Mouse (Mus musculus): Measurements from ENCODE around the gene Telo2. TPM values are rescaled to one million over a fixed set of nuclear protein-coding genes. Genes with fewer than 3 reads are reported as not detected.

Telo2 gene
- total RNA-seq, 2 experiments from 2014 or later, result 19.7 to 22.4 TPM

DNA sequence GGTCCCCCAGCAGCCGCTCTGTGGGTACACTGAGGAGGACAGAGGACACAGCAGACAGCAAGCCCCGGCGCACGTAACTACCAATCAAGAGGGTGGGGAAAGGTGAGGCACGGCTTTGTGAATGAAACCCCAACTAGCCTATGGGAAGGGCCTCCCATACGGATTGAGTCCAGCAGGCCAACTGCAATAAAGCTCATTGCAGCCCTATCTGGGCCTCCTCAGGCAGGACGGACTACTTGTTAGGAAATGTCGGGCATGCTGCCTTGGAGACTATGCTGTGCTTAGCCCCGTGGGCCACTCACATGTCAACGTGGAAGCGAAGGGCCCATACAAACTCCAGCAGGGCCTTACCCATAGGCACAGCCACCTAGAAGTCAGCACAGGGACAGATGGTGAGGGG, 14.4 kb downstream of the Telo2 start:
- DNase-seq, result no peak

DNA sequence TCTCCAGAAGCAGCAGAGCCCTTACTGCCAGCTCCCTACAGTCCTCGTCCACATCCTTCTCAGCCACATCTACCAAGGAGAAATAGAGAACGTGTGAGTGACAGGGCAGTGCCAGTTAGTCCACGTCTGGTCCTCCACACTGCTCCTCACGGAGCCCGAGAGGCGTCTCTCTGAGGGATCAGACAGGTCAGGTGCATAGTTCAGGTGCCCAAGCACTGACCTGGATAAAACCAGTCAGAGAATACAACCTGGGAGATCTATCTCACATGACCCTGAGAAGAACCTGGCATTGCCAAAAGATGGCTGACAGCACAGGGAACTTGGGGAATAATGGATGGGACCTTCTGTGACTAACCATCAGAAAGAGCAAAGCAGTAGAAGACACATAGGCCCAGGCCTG, 15.7 kb downstream of the Telo2 start:
- no peak for DNase-seq

DNA sequence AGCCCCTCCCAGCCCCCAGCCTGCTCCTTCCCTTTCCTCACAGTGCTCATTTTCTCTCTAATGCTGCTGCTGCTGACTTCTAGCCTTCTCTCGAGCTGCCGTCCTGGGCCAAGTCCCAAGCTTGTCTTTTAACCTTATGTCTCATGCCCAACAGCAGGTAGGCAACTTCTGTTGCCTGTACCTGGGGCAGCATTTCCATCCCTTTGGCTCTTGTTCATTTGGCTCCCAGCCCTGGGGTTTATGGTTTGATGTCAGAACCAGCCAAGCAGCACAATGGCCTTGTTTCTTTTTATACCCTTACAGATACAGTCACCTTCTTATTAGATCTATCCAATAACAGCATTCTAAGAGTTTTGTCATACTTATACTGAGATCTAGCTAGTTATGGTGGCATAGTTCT, 19.5 kb downstream of the Telo2 start:
- DNase-seq, result no peak

DNA sequence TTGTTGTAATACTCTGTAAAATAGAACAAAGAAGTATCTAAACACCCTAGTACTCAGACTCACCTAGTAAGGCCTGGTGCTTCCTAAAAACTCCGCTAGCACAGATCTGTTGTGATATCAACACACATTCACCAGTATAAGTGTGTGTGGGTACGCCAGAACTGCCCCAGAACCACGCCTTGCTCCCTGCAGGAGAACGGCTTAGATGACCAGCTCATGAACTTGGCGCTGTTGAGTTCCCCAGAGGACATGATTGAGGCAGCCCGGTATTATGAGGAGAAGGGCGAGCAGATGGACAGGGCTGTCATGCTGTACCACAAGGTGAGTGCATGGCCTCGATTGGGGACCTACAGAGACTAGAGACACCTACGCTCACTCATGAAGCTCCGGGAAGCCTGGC, 25.3 kb downstream of the Telo2 start:
- no peak for DNase-seq

DNA sequence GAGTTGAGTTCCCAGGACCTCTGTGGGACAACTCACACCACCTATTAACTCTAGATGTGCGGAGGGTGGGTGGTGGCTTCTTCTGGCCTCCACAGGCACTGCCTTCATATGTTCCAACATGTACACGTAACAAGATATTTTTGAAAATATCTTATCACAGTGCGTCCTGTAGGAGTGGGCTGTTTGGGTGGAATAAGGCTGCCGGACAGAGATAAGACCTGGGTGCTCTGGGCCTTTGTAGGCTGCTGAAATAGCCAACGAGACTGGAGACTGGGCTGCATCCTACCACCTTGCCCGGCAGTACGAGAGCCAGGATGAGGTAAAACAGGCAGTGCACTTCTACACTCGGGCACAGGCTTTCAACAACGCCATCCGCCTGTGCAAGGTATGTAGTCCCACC, 26.6 kb downstream of the Telo2 start:
- no peak for DNase-seq

DNA sequence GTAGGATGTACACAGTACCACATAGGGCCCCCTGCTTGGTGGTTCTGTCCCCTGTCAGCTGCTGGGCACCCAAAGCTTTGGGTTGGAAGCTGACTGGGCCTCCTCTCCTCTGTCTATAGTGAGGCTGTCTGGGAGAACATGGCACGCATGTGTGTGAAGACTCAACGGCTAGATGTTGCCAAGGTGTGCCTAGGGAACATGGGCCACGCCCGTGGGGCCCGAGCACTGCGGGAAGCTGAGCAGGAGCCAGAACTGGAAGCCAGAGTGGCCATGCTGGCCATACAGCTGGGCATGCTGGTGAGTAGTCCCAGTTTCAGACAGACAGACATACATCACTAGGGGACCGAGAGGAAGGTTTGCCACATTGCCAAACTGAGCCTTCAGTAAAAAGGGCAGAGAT, 29.0 kb downstream of the Telo2 start:
- no peak for DNase-seq

DNA sequence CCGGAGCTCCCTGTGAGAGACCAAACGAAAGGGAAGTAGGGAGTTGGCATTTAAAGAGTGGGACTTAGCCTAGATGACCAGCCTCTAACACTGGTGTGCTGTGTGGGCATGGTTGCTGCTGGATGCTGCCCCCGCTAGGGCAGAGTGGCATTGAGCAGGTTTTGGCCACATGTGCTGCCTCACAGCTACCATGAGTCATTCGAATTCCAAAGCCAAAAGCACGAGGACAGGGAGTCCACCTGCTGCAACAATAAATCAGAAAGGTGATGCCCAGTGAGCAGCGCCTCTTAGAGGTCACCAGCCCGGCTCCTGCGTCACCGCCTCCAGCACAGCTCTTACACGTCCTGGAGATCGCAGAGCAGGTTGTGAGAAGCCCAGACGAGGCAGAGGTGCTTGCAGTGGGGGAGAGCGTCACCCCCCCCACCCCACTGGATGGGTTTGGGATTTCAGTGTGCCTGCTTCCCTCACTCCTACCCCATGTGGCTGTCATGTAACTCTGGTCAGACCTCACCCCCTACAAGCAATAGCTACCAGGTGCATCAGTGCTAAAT, 30.9 kb downstream of the Telo2 start:
- DNase-seq, result peak; percentile 45 to 55

DNA sequence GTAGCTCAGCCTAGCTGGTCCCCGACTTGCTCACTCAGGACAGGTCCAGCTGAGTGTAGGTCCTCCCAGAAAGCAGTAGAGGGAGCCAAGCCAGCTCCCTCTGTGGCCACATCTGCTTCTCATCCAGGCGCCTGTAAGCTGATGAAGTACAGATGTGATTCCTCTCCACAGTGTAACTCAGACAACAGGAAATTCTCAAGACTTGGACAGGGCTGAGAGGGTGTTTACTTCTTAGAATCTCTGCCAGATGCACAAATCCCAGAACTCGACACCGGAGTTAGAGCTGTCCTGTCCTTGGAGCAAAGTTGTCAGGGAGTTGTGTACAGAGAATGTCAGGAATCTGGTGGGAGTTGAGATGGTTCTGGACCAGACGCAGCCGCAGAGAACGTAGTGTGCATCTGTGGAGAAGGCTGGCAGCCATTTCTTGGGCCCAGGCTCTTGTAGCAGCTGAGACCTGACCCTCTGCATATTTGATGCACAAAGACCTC, 32.3 kb downstream of the Telo2 start, which contains the start of gene Tmem204:
Gene Tmem204 (minus strand): TSS at position 148 of the 488 bp plus-strand sequence.
- peak; percentile 18 to 55 for DNase-seq

DNA sequence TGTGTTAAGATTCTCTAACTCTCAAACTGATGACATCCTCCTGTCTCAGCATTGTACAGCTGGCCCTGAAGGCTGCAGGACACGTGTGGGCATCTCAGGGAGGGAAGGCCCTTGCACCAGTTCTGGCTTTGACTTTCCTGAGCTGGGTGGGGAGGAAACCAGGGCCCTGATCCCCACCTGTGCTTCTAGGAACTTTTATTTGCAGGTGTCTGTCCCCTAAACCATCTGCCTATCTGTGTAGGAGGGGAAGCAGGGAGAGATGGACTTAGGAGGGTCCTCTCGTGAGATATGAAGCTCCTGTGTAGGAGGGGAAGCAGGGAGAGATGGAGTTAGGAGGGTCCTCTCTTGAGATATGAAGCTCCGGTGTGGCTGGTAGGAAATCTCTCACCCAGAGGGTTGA, 32.9 kb downstream of the Telo2 start:
- DNase-seq, result no peak

DNA sequence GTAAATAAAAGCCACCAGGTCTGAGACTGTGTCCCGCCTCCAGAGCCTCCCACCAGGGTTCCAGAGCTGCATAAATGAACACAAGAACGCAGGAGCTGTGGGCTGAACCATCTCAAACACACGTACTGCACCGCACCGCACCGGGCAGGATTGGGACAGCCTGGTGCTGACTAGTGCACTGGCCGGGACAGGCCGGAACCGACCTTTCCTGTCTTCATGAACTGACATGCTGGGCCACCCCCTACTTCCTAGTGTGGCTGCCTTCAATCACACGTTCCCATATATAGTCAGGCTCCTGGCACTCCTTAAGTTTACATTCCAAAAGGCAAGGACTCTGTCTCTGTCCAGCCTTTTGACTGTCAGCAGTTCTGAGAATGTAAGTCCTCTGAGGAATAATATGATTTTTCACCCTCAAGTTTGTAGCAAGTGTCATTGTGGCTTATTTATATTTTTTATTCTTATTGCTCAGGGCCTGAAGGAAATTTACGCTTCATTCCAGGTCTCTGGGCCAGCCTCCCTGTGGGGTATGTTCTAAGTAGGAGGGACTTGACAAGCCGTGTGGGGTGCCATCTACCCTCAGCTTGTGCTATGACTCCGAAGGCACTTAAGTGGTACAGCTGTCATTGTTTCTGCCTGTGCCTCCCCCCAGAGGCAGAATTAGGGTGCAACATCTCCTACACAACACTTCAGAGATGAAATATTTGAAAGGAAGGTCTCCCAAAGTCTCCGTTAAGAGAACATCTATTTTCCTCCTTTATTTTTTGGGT, 33.5 kb downstream of the Telo2 start:
- DNase-seq, result peak; percentile 37 to 43

DNA sequence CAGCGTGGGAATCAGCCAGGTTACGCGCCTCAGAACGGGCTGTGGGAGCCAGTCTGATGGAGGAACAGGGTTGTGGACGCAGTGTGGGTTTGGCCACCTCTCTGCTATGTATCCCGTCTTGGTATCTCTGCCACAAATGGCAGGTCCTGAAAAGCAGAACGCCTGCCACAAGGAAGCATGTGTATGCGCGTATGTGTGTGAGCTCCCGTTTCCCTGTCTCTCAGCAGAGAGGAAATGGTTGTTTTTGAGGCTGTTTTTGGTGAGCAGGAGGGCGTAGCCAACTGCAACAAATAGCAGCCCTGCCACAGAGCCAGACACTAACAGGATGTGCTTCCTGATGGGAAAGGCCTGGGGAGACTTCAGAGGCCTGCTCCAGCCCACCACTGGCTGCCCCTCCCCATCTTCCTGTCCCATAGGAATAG, 34.8 kb downstream of the Telo2 start:
- peak; percentile 60 to 68 for DNase-seq

DNA sequence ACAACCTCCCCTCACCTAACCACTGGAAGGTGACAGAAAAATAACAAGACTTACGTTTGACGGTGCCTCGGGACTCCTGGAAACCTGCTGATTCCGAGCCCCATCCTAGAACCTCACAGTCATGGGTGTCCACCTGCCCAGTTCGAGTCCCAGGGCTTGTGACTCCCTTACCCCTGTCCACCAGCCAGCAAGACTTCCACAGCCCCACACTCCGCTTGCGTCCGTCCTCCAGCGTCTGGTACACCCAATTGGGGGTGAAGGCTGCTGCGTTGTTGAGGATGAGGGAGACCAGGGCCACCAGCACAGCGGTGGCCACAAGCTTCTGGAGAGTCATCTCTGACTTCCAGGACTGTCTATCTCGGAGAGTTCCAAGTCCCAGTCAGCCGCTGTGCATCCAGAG, 35.6 kb downstream of the Telo2 start:
- no peak for DNase-seq

DNA sequence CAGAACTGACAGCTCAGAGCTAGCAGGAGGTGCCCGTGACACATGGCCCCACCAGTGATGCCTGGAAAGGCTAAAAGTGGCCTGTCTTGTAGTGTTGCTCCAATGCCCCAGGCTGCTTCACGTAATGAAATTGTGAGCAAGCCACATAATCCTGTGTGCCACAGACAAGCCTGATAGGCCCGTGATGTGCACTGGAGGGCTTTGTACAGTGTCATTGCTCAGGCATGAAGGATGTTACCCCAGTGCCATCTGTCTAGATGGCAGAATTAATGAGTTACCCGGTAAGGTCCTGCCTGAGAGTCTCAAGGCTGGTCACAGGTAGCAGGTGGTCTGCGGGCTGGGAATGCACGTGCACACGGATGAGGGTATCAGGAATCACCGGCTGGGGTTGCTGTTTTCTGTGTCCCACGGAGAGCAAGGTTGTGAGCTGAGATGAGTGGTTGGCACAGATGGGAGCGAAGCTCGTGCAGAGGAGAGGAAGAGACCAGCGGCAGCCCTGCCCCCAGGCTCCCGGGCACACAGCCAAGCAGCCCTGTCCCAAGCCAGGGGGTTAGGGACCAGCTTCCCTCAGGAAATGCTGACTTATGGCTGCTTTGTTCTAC, 37.9 kb downstream of the Telo2 start:
- DNase-seq, result peak; percentile 84 to 89

DNA sequence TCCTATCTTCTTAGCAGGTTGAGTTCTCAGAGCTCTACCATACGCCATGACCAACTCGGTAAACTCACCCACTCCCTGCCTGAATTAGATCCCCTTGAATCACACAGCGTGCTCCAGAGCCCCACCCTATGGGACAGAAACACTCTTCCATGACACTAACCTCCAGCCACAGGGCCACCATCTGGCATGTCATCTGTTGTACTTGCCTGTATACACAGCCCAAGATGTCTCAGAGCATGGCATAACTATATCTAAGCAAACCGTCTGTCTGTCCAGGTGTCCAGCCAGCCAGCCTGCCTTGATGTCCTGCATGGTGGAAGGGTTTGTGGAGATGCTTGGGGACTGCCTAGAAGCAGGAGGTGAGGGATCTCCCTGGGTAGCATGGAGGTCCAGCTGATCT, 38.9 kb downstream of the Telo2 start:
- DNase-seq, result no peak

DNA sequence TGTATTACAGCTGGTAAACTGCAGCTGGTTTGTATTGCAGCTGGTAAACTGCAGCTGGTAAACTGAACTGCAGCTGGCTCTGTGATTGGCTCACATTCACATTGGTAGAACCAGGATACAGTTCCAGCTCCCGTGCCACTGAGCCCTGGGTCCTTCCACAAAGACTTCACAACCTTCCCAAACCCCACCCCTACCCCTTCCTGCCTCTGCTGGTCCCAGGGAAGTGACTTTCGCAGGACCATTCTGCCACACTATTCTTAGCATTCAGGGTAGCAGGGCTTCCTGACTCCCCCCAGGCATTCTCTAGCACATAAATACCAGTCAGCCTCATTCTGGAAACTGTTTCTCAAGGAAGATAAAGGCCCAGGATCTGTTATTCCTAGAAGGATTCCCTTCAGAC, 47.1 kb downstream of the Telo2 start:
- no peak for DNase-seq

DNA sequence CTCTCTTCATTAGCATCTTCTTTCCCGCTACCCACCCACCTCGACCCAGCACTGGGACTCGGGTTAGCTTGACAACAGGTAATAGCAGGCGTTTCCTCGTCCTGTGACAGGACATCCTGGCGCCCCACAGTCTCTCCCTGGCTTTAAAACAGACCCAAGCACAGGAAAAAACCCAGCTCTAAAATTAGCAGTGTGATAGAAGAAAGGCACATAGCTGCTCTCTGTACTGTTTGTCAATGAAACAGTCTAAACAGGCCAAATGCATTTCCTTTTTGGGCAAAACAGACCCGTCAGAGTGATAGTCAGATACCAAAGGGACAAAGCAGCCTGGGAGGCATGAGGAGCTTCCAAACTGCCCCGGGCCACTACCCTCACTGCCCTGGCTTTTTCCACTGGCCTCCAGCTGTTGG, 48.3 kb downstream of the Telo2 start:
- DNase-seq, result peak; percentile 43 to 63

DNA sequence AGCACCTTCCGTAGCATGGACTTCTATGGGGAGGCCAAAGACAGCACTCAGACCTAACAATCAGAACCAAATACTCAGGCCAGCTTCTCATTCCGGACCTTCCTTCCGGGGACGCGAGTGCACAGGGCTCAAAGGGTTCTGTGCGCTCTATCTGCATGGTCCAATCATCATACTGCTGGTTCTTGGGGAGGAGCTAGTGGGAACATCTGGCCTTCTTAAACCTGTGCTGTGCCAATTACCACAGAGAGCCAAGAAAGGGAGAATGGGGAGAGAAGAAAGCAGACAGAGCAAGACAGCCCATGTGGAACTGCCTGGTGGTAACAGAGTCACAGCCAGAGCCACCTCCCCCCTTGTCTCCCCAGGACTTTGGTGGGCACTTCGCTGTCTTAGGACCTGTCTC, 49.2 kb downstream of the Telo2 start:
- DNase-seq, result no peak

DNA sequence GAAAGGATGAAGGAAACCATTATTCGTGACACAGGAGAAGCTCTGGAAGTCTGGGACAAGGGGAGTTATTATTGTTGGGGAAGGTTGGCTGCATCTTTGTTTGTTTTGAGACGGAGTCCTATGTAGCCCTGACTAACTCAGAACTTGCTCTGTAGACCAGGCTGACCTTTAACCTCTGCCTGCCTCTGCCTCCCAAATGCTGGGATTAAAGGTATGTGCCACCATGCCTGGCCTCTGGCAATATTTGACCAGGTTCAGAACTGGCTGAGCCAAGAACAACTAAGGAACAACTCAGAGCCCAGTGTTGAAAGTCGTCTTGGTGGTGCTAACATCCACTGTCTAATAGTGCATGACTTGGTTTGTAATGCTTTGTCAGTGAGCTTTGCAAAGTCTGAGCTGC, 50.6 kb downstream of the Telo2 start:
- no peak for DNase-seq

DNA sequence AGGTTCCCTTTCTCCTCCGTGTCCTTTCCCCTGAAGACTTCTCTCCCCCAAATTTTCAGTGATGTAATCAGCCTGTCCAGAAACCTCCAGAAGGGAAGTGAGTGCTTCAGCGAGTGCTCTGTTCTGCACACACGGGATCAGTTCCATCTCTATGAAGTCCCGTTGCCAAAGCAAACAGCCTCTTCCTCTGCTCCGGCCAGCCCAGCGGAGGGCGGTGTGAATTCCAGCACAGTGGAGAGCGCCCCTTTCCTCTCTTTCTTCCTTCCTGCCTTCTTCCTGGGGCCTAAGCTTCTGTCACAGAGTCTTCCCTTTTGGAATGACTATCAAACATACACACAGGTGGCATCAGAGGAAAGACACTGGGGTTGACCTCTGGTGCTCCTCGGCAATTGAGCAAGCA, 51.4 kb downstream of the Telo2 start:
- DNase-seq, result peak; percentile 58 to 68

DNA sequence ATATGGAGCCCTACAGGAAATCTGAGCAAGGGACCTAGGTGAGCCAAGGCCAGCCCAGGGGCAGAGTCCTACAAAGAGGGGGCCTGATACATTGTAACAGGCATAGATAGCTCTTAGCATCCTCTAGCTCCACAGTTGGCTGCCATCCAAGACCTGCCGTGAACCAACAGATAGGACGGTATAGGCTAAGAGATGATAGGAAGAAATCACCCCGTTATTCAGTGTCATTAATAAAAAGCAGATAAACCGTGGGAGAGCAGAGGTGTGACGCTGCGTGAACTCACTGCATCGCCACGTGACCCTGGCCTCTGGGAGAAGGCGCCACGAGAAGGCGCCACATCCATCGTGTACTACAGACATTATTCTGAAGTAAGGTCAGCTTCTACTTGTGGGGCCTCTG, 51.9 kb downstream of the Telo2 start:
- DNase-seq, result no peak

DNA sequence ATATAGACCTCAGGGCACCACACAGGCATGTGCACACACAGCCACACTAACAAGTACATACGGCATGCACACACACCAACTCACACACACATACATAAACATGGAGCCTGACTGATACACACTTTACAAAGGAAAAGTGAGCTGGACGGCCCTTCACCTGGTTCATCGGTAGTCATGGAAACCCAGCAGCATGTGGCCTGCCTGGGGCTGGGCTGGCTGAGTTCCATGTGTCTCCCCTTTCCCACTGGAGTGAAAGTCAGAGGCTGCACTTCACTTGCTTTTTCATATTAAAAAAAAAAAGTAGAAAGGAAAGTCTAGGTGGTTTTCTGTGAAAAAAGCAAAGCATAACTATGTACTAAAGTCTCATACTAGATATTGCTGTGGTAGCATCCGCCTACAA, 52.5 kb downstream of the Telo2 start:
- DNase-seq, result no peak

DNA sequence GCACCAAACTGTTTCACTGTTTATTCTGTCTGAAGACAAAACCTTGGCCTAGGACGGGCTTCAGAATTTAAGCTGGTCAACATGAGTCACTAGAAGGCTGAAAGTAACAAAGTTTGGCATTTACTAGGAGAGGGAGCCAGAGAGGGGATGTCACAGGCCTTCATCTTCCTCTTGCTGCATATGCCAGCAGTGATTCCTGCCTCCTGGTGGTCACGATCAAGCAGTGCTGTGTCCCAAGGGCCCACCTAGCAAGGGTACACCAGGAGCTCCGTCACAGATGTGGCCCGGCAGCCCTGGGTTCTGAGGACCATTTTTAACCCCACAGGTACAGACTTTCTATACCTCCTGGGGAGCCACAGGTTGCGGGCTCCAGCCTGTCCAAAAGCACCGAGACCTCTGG, 58.7 kb downstream of the Telo2 start:
- no peak for DNase-seq

DNA sequence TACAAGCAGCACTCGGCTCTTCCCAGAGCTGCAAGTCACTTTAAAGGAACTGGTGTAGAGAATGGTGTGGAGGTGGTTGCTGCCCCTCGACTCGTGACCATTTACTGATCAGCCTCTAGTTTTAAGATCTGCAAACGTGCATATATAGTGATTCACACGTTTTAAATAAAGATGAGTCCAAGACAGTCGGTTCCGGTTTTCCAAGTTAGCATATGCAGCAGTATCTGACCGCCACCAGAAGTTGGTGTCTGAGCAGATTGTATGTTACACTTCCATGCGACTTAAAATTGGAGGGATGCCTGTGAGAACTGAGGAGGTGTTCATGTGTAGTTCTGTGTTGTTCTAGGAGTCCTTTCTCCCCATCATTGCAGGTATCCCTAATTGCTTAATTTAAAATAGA, 62.5 kb downstream of the Telo2 start:
- DNase-seq, result no peak
